Mouse (Mus musculus): ENCODE results near the gene Gm15128. TPM values are rescaled to one million over a fixed set of nuclear protein-coding genes. Genes with fewer than 3 reads are reported as not detected.
"Not testable (repeated sequence)": the region's sequence is repeated elsewhere in the genome, so short reads cannot be mapped to it uniquely, and the experiment has no call there.

The Gm15128 gene
- total RNA-seq (2021): not detected in 2 replicates
- long read RNA-seq: 0 reads

- DNase-seq: not testable (repeated sequence)
These were observed at the start of gene Gm15128 for GRCm38 (mm10) chrX:147765691-147766090. Gene Gm15128, plus strand, starts transcription at chrX:147765991.

Other genes starting within 250 kb of the Gm15128 start
- gene Lrch2, start 211.9 kb upstream of the Gm15128 start, total RNA-seq (2021): 26.9 and 28.7 TPM in 2 replicates
- not detected in 2 replicates for gene Gm15080, start 227.0 kb downstream of the Gm15128 start, total RNA-seq (2021)